Mouse (Mus musculus) 3134 (cell line): ENCODE data around the gene Prkag1.
A peak's percentile ranks its signal among the peaks of the same experiment; 100 is the strongest.
"Not testable (repeated sequence)": the region's sequence is repeated elsewhere in the genome, so short reads cannot be mapped to it uniquely, and the experiment has no call there.

Source experiments
- DNase-seq: peaks from one replicate; pipeline ENCODE4 v3.0.0-alpha.2; 2011; ENCODE audit warnings: low spot score; ENCODE audit not compliant: insufficient read length; ENCODE audit errors: extremely low read depth

Prkag1 gene

DNA sequence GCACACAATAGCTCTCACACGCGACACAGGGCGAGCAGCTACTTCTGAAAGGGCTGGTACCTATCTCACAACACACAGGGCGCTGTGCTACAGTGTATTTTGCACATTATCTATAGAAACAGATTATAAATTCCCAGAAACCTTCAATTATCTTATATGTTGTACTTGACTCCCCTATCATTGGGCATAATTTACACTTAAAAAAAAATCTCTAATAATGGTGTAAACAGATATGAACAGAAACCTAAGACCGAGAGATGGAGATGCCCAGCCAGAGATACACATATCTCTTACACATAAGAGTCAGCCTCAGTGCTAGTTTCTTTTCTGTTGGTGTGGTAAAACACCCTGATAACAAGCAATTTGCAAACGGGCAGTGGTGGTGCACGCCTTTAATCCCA, 3.7 kb downstream of the Prkag1 start:
- DNase-seq: no peak

GRCm38 (mm10) chr15:98823434-98823833, 7.9 kb downstream of the Prkag1 start:
- no peak for DNase-seq

GRCm38 (mm10) chr15:98822147-98822546, 9.2 kb downstream of the Prkag1 start:
- no peak for DNase-seq

- DNase-seq: no peak
Observed at GRCm38 (mm10) chr15:98821403-98821802, 9.9 kb downstream of the Prkag1 start.

DNA sequence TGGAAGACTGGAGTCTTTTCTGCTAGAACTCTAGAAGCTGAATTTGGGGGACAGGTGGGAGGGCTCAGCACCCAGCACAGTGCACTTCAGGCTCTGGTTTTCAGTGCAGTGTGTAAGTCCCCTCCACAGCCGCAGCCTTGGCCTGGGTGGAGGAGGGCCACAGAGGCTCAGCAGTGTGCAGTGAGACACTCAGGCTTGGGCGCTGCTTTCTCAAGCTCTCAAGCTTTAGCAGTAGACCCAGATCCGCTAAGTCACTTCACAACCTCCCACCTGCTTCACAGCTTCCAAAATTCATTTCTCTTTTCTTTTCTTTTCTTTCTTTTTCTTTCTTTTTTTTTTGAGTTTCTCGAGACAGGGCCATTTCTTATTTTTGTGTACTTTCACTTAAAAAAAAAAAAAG, 10.4 kb downstream of the Prkag1 start:
- DNase-seq: no peak

- no peak for DNase-seq
Observed at GRCm38 (mm10) chr15:98818171-98818570, 13.2 kb downstream of the Prkag1 start.

DNA sequence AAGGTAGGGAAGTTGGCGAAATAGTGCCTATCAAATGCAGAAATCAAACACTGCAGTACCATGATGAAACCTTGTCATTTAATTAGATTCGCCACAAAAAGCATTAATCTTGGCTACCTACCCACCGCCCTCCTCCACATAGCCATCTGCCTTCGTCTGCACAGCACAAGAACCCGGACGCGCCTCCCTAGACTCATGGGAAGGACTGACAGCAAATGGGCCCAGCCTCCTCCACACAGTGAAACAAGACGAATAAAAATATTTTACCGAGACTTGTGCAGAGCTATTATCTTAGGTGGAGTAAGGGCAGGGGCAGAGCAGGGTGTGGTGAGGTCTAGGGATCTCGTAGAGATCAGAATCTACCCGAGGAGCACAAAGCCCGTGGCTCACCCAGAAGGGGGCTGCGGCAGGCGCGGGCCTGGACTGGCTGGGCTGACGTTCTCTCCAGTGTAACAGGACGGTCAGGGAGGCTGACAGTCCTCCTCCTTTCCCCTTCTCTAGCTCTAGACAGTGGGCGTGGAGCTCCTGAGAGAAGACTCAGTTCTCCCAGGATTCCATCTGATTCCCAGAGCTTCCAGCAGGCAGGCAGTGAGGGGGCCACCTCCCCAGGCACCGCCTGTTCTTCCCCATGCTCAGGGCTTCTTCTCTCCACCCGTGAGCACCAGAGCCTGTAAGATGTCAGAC, 18.4 kb downstream of the Prkag1 start:
- no peak for DNase-seq

DNA sequence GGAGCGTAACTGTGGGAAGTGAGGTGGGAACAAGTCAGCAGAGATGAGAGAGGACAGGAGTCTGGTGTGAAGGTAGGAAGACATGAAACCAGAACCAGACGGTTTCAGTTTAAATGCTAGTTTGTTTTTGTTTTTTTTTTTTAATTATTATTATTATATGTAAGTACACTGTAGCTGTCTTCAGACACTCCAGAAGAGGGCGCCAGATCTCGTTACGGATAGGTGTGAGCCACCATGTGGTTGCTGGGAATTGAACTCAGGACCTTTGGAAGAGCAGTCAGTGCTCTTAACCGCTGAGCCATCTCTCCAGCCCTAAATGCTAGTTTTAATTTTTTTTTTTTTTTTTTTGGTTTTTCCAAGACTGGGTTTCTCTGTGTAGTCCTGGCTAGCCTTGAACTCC, 21.1 kb downstream of the Prkag1 start:
- not testable (repeated sequence) for DNase-seq

DNA sequence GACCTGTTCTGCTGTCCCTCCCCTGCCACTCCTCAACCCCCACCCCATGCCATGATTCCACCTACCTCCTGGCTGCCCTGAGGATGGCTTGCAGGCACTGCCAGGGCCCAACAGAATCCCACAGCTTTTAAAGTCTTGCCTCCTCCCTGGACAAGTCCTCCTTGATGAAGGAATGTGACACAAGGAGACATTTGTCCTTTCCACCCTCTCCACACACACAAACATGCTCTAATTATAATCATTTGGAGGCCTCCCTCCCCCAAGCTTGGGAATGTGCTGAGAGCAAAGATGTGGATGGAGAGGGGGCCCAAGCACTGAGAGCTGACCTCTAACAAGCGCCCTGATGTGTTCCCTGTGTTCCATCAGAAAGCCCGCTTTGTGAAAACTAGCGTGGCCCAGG, 21.9 kb downstream of the Prkag1 start, which contains the start of gene Ddn:
Gene Ddn, minus strand, starts transcription at position 101 of the 400 bp plus-strand sequence.
- no peak for DNase-seq

- no peak for DNase-seq
Observed at GRCm38 (mm10) chr15:98808651-98809134, 22.6 kb downstream of the Prkag1 start.

- DNase-seq: no peak
Observed at GRCm38 (mm10) chr15:98807895-98808650, 23.2 kb downstream of the Prkag1 start.

- no peak for DNase-seq
Observed at GRCm38 (mm10) chr15:98806809-98807770, 24.2 kb downstream of the Prkag1 start.

- no peak for DNase-seq
Observed at GRCm38 (mm10) chr15:98806071-98806808, 25.1 kb downstream of the Prkag1 start.

GRCm38 (mm10) chr15:98805324-98806040, 25.8 kb downstream of the Prkag1 start:
- no peak for DNase-seq

DNA sequence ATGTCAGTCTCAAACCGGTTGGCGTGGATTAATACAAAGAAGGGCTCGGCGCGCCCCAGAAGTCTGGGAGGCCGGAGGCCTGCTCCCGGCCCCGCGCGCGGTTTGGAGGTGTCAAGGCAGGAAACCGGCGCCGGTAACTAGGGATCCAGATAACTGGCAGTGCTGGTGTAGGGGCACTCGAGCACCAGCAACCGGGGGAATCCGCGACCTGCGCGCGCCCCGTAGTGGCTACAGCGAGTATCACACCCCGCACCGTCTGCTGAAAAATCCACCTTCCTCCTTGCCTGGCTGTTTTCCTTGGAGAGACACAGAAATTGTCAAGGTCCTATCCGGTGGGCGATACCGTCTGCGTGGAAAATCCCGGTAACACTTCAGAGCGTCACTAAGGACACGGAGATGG, 27.3 kb downstream of the Prkag1 start:
- DNase-seq: peak; percentile 79

DNA sequence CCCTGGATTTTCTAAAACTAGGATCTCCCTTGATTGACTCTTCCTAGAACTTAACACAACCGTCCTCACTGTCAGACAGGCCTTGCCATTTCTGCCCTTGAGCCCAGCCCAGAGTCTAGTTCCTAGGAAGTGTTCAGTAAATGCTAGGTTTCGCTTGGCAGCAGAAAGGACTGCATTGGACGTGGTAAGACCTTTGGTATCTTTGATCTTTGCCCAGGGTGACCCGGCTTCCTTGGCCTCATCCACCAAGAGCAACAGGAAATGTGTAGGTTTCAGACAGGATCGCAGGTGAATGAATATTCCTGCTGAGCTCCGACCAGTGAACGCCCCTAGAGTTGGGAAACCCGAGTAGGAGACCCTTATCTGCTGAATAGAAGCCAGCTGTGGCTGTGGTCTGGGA, 28.4 kb downstream of the Prkag1 start:
- no peak for DNase-seq

GRCm38 (mm10) chr15:98799396-98799795, 31.9 kb downstream of the Prkag1 start:
- DNase-seq: no peak

- DNase-seq: no peak
Observed at GRCm38 (mm10) chr15:98798903-98799302, 32.4 kb downstream of the Prkag1 start.

GRCm38 (mm10) chr15:98797835-98798492, 33.4 kb downstream of the Prkag1 start:
- no peak for DNase-seq
